15 mouse cellular contexts compared by ENCODE assay signal in the genomic region with DNA sequence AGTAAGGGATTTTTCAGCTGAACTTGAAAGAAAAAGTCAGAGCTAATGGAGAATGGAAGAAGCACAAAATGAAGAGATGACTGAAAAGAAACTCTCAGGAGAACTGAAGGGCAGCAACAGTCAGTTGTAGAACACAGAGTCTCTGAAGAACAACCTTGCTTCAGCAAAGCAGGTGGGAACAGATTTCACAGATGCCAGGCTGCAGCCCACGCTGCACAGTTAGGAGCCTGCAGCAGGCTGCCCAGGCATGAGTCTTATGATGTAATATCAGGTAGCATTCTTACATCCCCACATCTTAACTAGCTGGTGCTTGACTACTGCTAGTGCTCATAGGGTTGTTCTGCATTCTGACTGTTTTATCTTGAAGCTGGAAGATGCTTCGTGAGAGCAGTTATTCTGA. TPM values are rescaled to one million over a fixed set of nuclear protein-coding genes. Genes with fewer than 3 reads are reported as not detected.
DNase-seq lines count a peak whose midpoint lies in the region.
"Had no signal": no experiment of that assay in that cellular context is flagged by ENCODE, and none has a peak within 500 bp of the region (broad histone marks: within the 10 kb centered on the region; RNA-seq: fewer than 3 reads in every experiment).

No protein-coding gene starts in this region.

- DNase-seq in layer of hippocampus, adult 11-12 months (ENCODE audit: low spot score), result peak; percentile 21
- no peak for DNase-seq in layer of hippocampus, postnatal 36 days
- peak; percentile 13 for DNase-seq in right cerebral cortex, adult 18-20 months
- DNase-seq in right cerebral cortex, postnatal 14 days, result no peak
- DNase-seq in brain, adult 2 months (ENCODE audit: low read depth, low spot score), result peak; percentile 69
- peak; percentile 29 for DNase-seq in telencephalon, adult 2 months (ENCODE audit: low read depth, low spot score)
- DNase-seq: adrenal gland, adult 2 months; adrenal gland, postnatal 14 days; cerebellum, adult 11-12 months; cerebellum, adult 8-10 months; cerebellum, postnatal 10 days; cerebellum, postnatal 36 days; gastrocnemius, postnatal 36 days; heart, postnatal 10 days; heart, postnatal 36 days had no signal

RNA-seq across cellular contexts. Expression of a gene that starts 38.5 kb away (rescaled TPM):
- total RNA-seq in layer of hippocampus, postnatal 36 days (2021), result 10 to 100 TPM; 28.2 to 35.1 TPM

Comparison
In these comparisons a context has a peak if more than half of its experiments do, and no peak if none do; other contexts are left out.
1. DNase-seq: peak in layer of hippocampus, adult 11-12 months (single experiment), right cerebral cortex, adult 18-20 months (single experiment), brain, adult 2 months (single experiment) and telencephalon, adult 2 months (single experiment); none in layer of hippocampus, postnatal 36 days (0 of 2) and right cerebral cortex, postnatal 14 days (single experiment).